36 mouse cellular contexts compared by ENCODE assay signal in genomic region chr8:126326136-126326535, GRCm38 (mm10). TPM values are rescaled to one million over a fixed set of nuclear protein-coding genes. Genes with fewer than 3 reads are reported as not detected.
DNase-seq lines count a peak whose midpoint lies in the region; ATAC-seq and TF ChIP-seq lines count a peak whose summit lies in the region.
"Had no signal": no experiment of that assay in that cellular context is flagged by ENCODE, and none has a peak within 500 bp of the region (broad histone marks: within the 10 kb centered on the region; RNA-seq: fewer than 3 reads in every experiment).

No protein-coding gene starts in this region.

- WGBS in lung, postnatal 0 days, result 45% methylated on average over 1 of the region's 1 CpGs
- WGBS in forebrain, embryonic 15.5 days, result 63% methylated on average over 1 of the region's 1 CpGs

- ATAC-seq in cerebellum, adult (ENCODE audit: insufficient number of reproducible peaks, low FRiP score, low TSS enrichment), result peak; percentile 57
- ATAC-seq in lung, postnatal 0 days, result no peak
- ATAC-seq in forebrain, embryonic 15.5 days (replicated peaks), result no peak
- ATAC-seq: activated CD4-positive, CD25-positive, alpha-beta regulatory T cell, adult 4 months; forebrain, embryonic 13.5 days; inflammation-experienced regulatory T-cells, adult 6 months; midbrain, embryonic 16.5 days had no signal

- H3K4me2 ChIP-seq in lung, postnatal 0 days (replicated peaks; ENCODE audit: low read depth, low read length), result no peak overlapping the region
- H3K4me2 ChIP-seq in forebrain, embryonic 15.5 days (replicated peaks), result no peak overlapping the region
- H3K4me2 ChIP-seq: forebrain, embryonic 13.5 days; heart, embryonic 12.5 days; hindbrain, embryonic 15.5 days; kidney, embryonic 15.5 days; liver, embryonic 11.5 days; lung, embryonic 15.5 days; midbrain, embryonic 11.5 days; neural tube, embryonic 12.5 days had no signal

- TF ChIP-seq CTCF in lung, postnatal 0 days (IDR thresholded peaks at IDR 0.05), result no peak

- H3K4me3 ChIP-seq in lung, postnatal 0 days (ENCODE audit: low read depth, low read length), result no peak overlapping the region
- no peak overlapping the region for H3K4me3 ChIP-seq in forebrain, embryonic 15.5 days
- H3K4me3 ChIP-seq: forebrain, embryonic 13.5 days; gastrocnemius, adult 2 months; heart, embryonic 12.5 days; hindbrain, embryonic 10.5 days; hindbrain, embryonic 15.5 days; kidney, embryonic 15.5 days; lung, embryonic 15.5 days; myocyte; neural tube, embryonic 12.5 days had no signal

- H3K4me1 ChIP-seq in lung, postnatal 0 days (ENCODE audit: insufficient read depth, low read depth, low read length), result no peaks in the 10 kb centered on the region
- H3K4me1 ChIP-seq in forebrain, embryonic 15.5 days, result no peaks in the 10 kb centered on the region
- H3K4me1 ChIP-seq: forebrain, embryonic 13.5 days; heart, embryonic 12.5 days; hindbrain, embryonic 15.5 days; kidney, embryonic 15.5 days; lung, embryonic 15.5 days; neural tube, embryonic 12.5 days had no signal

- no peak overlapping the region for H3K27ac ChIP-seq in lung, postnatal 0 days (ENCODE audit: low read length)
- H3K27ac ChIP-seq in forebrain, embryonic 15.5 days (replicated peaks), result no peak overlapping the region
- H3K27ac ChIP-seq: forebrain, embryonic 13.5 days; gastrocnemius, adult 2 months; hindbrain, embryonic 15.5 days; kidney, embryonic 15.5 days; lung, embryonic 15.5 days; neural tube, embryonic 12.5 days had no signal

- H3K9ac ChIP-seq in lung, postnatal 0 days (replicated peaks; ENCODE audit: low read depth), result no peak overlapping the region
- no peak overlapping the region for H3K9ac ChIP-seq in forebrain, embryonic 15.5 days (replicated peaks)
- H3K9ac ChIP-seq: forebrain, embryonic 13.5 days; heart, embryonic 12.5 days; hindbrain, embryonic 15.5 days; kidney, embryonic 15.5 days; lung, embryonic 15.5 days; neural tube, embryonic 12.5 days had no signal

- TF ChIP-seq EP300 in lung, postnatal 0 days (IDR thresholded peaks at IDR 0.05), result no peak

- H3K36me3 ChIP-seq in lung, postnatal 0 days (ENCODE audit: insufficient read depth, low read length), result no peaks in the 10 kb centered on the region
- H3K36me3 ChIP-seq in forebrain, embryonic 15.5 days, result no peaks in the 10 kb centered on the region
- H3K36me3 ChIP-seq: heart, embryonic 12.5 days; hindbrain, embryonic 10.5 days; hindbrain, embryonic 15.5 days; kidney, embryonic 15.5 days; lung, embryonic 15.5 days; neural tube, embryonic 12.5 days had no signal

- DNase-seq in cerebellum, postnatal 4 days (ENCODE audit: low spot score in 2 of 2), result no peak
- peak; percentile 87 for DNase-seq in brain, adult 2 months (ENCODE audit: low read depth, low spot score)
- peak; percentile 63 for DNase-seq in cerebellum, adult 8-10 months
- DNase-seq in cerebellum, postnatal 25 days, result peak; percentile 69 to 72
- no peak for DNase-seq in heart, postnatal 4 days
- no peak for DNase-seq in lung, postnatal 0 days (ENCODE audit: low spot score)
- DNase-seq: adrenal gland, adult 2 months; gastrocnemius, adult 2 months; gastrocnemius, postnatal 36 days; heart, adult 18-20 months; kidney, adult 18-20 months; kidney, postnatal 25 days; lung, postnatal 36 days; thymus, adult 2 months; thymus, postnatal 4 days had no signal

- no peaks in the 10 kb centered on the region for H3K27me3 ChIP-seq in lung, postnatal 0 days (replicated peaks; ENCODE audit: insufficient read depth, low read length)
- H3K27me3 ChIP-seq in forebrain, embryonic 15.5 days, result no peaks in the 10 kb centered on the region
- H3K27me3 ChIP-seq: forebrain, embryonic 13.5 days; heart, embryonic 12.5 days; hindbrain, embryonic 15.5 days; kidney, embryonic 15.5 days; lung, embryonic 15.5 days; neural tube, embryonic 12.5 days had no signal

- no peaks in the 10 kb centered on the region for H3K9me3 ChIP-seq in lung, postnatal 0 days (ENCODE audit: low read length)
- H3K9me3 ChIP-seq in forebrain, embryonic 15.5 days, result no peaks in the 10 kb centered on the region
- H3K9me3 ChIP-seq: forebrain, embryonic 13.5 days; hindbrain, embryonic 15.5 days; lung, embryonic 15.5 days; neural tube, embryonic 12.5 days had no signal

RNA-seq across cellular contexts. Expression of gene Slc35f3, which starts 27.8 kb away (rescaled TPM):
- not detected for total RNA-seq in heart, postnatal 4 days (2021)
- polyA plus RNA-seq in lung, postnatal 0 days (2015; fragmentation: Nextera tagmentation; extraction: Ambion mirVana), result 0.38 and 0.67 TPM in 2 replicates
- 0.84 and 1.2 TPM in 2 replicates for polyA plus RNA-seq in forebrain, embryonic 15.5 days (2015; fragmentation: Nextera tagmentation; extraction: Ambion mirVana)
- total RNA-seq: CH12.LX; gastrocnemius, adult 2 months; gastrocnemius, postnatal 36 days; heart, adult 18-20 months; megakaryocyte, adult 5-6 weeks had no signal
- polyA plus RNA-seq: activated CD4-positive, CD25-positive, alpha-beta regulatory T cell, adult 4 months; C2C12; heart, postnatal 0 days; inflammation-experienced regulatory T-cells, adult 6 months; limb, embryonic 11.5 days; liver, embryonic 16.5 days; midbrain, embryonic 11.5 days had no signal

Comparison
In these comparisons a context has a peak if more than half of its experiments do, and no peak if none do; other contexts are left out.
1. DNase-seq: peak in brain, adult 2 months (single experiment), cerebellum, adult 8-10 months (single experiment) and cerebellum, postnatal 25 days (2 of 2); none in cerebellum, postnatal 4 days (0 of 2), heart, postnatal 4 days (single experiment) and lung, postnatal 0 days (single experiment).